Mouse (Mus musculus) embryonic facial prominence, embryonic 14.5 days (tissue): ENCODE data around the gene Ube2c. TPM values are rescaled to one million over a fixed set of nuclear protein-coding genes. Genes with fewer than 3 reads are reported as not detected.
A peak's percentile ranks its signal among the peaks of the same experiment; 100 is the strongest.

Experiments used
- ATAC-seq: fragments of 200-750 bp; cut with Nextera tagmentation; 2 replicates; pipeline ENCODE4 v1.8.0; 2017; ENCODE audit warnings: low read depth, moderate number of reproducible peaks, moderate TSS enrichment
- DNase-seq: peaks from one replicate; pipeline ENCODE4 v3.0.0-alpha.2; 2015; ENCODE audit warnings: low spot score
- H3K27ac ChIP-seq: fragments of 300-500 bp; sonication (generic); replicated peaks from 2 replicates; pipeline ENCODE4 v1.5.1; 2014; ENCODE audit warnings: low read depth, mild to moderate bottlenecking, low read length, moderate library complexity
- H3K27me3 ChIP-seq: fragments of 300-500 bp; sonication (generic); replicated peaks from 2 replicates; pipeline ENCODE4 v1.6.1; 2014; ENCODE audit warnings: low read length; ENCODE audit not compliant: control insufficient read depth, insufficient read depth
- H3K36me3 ChIP-seq: fragments of 300-500 bp; sonication (generic); 2 replicates; pipeline ENCODE4 v1.6.1; 2014; ENCODE audit warnings: low read length, mixed read lengths; ENCODE audit not compliant: control insufficient read depth, insufficient read depth
- H3K4me1 ChIP-seq: fragments of 300-500 bp; sonication (generic); 2 replicates; pipeline ENCODE4 v1.6.1; 2014; ENCODE audit warnings: antibody characterized with exemption, low read length; ENCODE audit not compliant: control insufficient read depth, insufficient read depth
- H3K4me2 ChIP-seq: fragments of 300-500 bp; sonication (generic); 2 replicates; pipeline ENCODE4 v1.6.1; 2014; ENCODE audit warnings: low read depth, mild to moderate bottlenecking, low read length, moderate library complexity, mixed read lengths
- H3K4me3 ChIP-seq: fragments of 300-500 bp; sonication (generic); 2 replicates; pipeline ENCODE4 v1.5.1; 2014; ENCODE audit warnings: low read depth, mild to moderate bottlenecking, low read length
- H3K9ac ChIP-seq: fragments of 300-500 bp; sonication (generic); 2 replicates; pipeline ENCODE4 v1.6.1; 2014; ENCODE audit warnings: low read depth, mild to moderate bottlenecking, low read length, moderate library complexity, mixed read lengths
- H3K9me3 ChIP-seq: fragments of 300-500 bp; sonication (generic); 2 replicates; pipeline ENCODE4 v1.6.1; 2016; ENCODE audit warnings: low read length; ENCODE audit not compliant: control insufficient read depth
- WGBS: fragments of 180-500 bp; shearing (Covaris S2); extraction: QIAGEN DNeasy Blood & Tissue Kit; methylation state at CpG from one replicate; pipeline ENCODE4 v1.1.7; 2014; 5-methylcytosine and 5-hydroxymethylcytosine counted together
- polyA plus RNA-seq: library from polyadenylated mRNA; unstranded; fragments of >200 nt; fragmentation: Nextera tagmentation; extraction: Ambion mirVana; gene quantifications from 2 replicates; pipeline ENCODE4 v1.2.1, GENCODE M21; 2014

Gene Ube2c
- polyA plus RNA-seq, 1 experiment from 2014 or later: 229 TPM

GRCm38 (mm10) chr2:164787032-164787431 is 17.3 kb downstream of the Ube2c start:
- Histone ChIP-seq H3K36me3 (peaks cover 30% of the 10 kb centered on the region), H3K9ac (peak overlapping the region; percentile 83; the same call in 1 of the 2 replicates), H3K4me1 (peaks cover 8% of the 10 kb centered on the region), H3K27me3 (no peaks in the 10 kb centered on the region), H3K9me3 (no peaks in the 10 kb centered on the region), H3K4me3 (peak overlapping the region; percentile 66), H3K27ac (no peak overlapping the region), H3K4me2 (peak overlapping the region; percentile 87)
- ATAC-seq: no peak
- 75% methylated on average over 3 of the region's 3 CpGs for WGBS
- DNase-seq: no peak

GRCm38 (mm10) chr2:164787779-164788178 is 18.1 kb downstream of the Ube2c start:
- no peak for DNase-seq
- Histone ChIP-seq H3K4me3 (peak overlapping the region; percentile 10; the same call in 1 of the 2 replicates), H3K9ac (no peak overlapping the region), H3K27ac (no peak overlapping the region), H3K4me2 (peak overlapping the region; percentile 87), H3K4me1 (peaks cover 8% of the 10 kb centered on the region), H3K36me3 (peaks cover 38% of the 10 kb centered on the region), H3K27me3 (no peaks in the 10 kb centered on the region), H3K9me3 (no peaks in the 10 kb centered on the region)
- no peak for ATAC-seq
- WGBS: 72% methylated on average over 10 of the region's 10 CpGs

GRCm38 (mm10) chr2:164788411-164788810 is 18.7 kb downstream of the Ube2c start:
- no peak overlapping the region for H3K27ac ChIP-seq
- DNase-seq (no peak), ATAC-seq (no peak)
- H3K27me3 ChIP-seq: no peaks in the 10 kb centered on the region
- no peak overlapping the region for H3K4me3 ChIP-seq
- WGBS: 73% methylated on average over 4 of the region's 4 CpGs
- no peak overlapping the region for H3K9ac ChIP-seq
- H3K36me3 ChIP-seq: peaks cover 44% of the 10 kb centered on the region
- no peak overlapping the region for H3K4me2 ChIP-seq
- no peaks in the 10 kb centered on the region for H3K9me3 ChIP-seq
- H3K4me1 ChIP-seq: peaks cover 8% of the 10 kb centered on the region

GRCm38 (mm10) chr2:164790451-164790850 is 20.8 kb downstream of the Ube2c start:
- H3K4me2 ChIP-seq: no peak overlapping the region
- no peak overlapping the region for H3K4me3 ChIP-seq
- WGBS: 72% methylated on average over 4 of the region's 4 CpGs
- H3K4me1 ChIP-seq: peaks cover 8% of the 10 kb centered on the region
- no peaks in the 10 kb centered on the region for H3K27me3 ChIP-seq
- peaks cover 62% of the 10 kb centered on the region for H3K36me3 ChIP-seq
- DNase-seq (no peak), ATAC-seq (no peak)
- no peak overlapping the region for H3K9ac ChIP-seq
- no peaks in the 10 kb centered on the region for H3K9me3 ChIP-seq
- H3K27ac ChIP-seq: no peak overlapping the region

- Histone ChIP-seq H3K9ac (no peak overlapping the region; the same call in 1 of the 2 replicates), H3K27me3 (no peaks in the 10 kb centered on the region), H3K4me3 (no peak overlapping the region), H3K36me3 (peaks cover 76% of the 10 kb centered on the region), H3K4me2 (no peak overlapping the region), H3K27ac (no peak overlapping the region), H3K4me1 (peaks cover 3% of the 10 kb centered on the region; the same call in 1 of the 2 replicates), H3K9me3 (no peaks in the 10 kb centered on the region)
- no peak for ATAC-seq
- no peak for DNase-seq
- 91% methylated on average over 18 of the region's 18 CpGs for WGBS
These were observed 22.2 kb downstream of the Ube2c start for GRCm38 (mm10) chr2:164791841-164792261.

GRCm38 (mm10) chr2:164792400-164793190 is 22.9 kb downstream of the Ube2c start:
- Histone ChIP-seq H3K9me3 (no peaks in the 10 kb centered on the region), H3K4me2 (no peak overlapping the region), H3K36me3 (peaks cover 81% of the 10 kb centered on the region), H3K9ac (no peak overlapping the region), H3K27me3 (no peaks in the 10 kb centered on the region), H3K4me1 (no peaks in the 10 kb centered on the region), H3K4me3 (no peak overlapping the region), H3K27ac (no peak overlapping the region)
- WGBS: 91% methylated on average over 12 of the region's 12 CpGs
- DNase-seq (no peak), ATAC-seq (no peak)

GRCm38 (mm10) chr2:164793236-164793635 is 23.5 kb downstream of the Ube2c start:
- 79% methylated on average over 3 of the region's 3 CpGs for WGBS
- peaks cover 87% of the 10 kb centered on the region for H3K36me3 ChIP-seq

GRCm38 (mm10) chr2:164793772-164794171 is 24.1 kb downstream of the Ube2c start:
- Histone ChIP-seq H3K9ac (no peak overlapping the region), H3K4me1 (no peaks in the 10 kb centered on the region), H3K27ac (no peak overlapping the region), H3K36me3 (peaks cover 90% of the 10 kb centered on the region), H3K4me3 (no peak overlapping the region), H3K9me3 (no peaks in the 10 kb centered on the region), H3K4me2 (no peak overlapping the region), H3K27me3 (no peaks in the 10 kb centered on the region)
- WGBS: 89% methylated on average over 2 of the region's 2 CpGs
- ATAC-seq: no peak
- no peak for DNase-seq

More at GRCm38 (mm10) chr2:164793236-164793635, 23.5 kb downstream of the Ube2c start:
- Histone ChIP-seq H3K27ac (no peak overlapping the region), H3K4me1 (no peaks in the 10 kb centered on the region), H3K9ac (no peak overlapping the region), H3K27me3 (no peaks in the 10 kb centered on the region), H3K9me3 (no peaks in the 10 kb centered on the region), H3K4me2 (no peak overlapping the region), H3K4me3 (no peak overlapping the region)
- ATAC-seq (no peak), DNase-seq (peak; percentile 47)

GRCm38 (mm10) chr2:164794293-164794692 is 24.6 kb downstream of the Ube2c start:
- WGBS: 36% methylated on average over 5 of the region's 5 CpGs
- no peak overlapping the region for H3K4me3 ChIP-seq
- DNase-seq: peak; percentile 93
- no peak overlapping the region for H3K27ac ChIP-seq
- H3K36me3 ChIP-seq: peaks cover 92% of the 10 kb centered on the region
- no peaks in the 10 kb centered on the region for H3K9me3 ChIP-seq
- peak; percentile 48 for ATAC-seq
- H3K4me2 ChIP-seq: no peak overlapping the region
- no peaks in the 10 kb centered on the region for H3K27me3 ChIP-seq
- no peak overlapping the region for H3K9ac ChIP-seq
- H3K4me1 ChIP-seq: no peaks in the 10 kb centered on the region
